Mouse (Mus musculus) kidney, embryonic 16.5 days (tissue): ENCODE measurements around the gene Sned1. TPM values are rescaled to one million over a fixed set of nuclear protein-coding genes. Genes with fewer than 3 reads are reported as not detected.
A peak's percentile ranks its signal among the peaks of the same experiment; 100 is the strongest.

Experiments
- ATAC-seq: fragments of 200-750 bp; cut with Nextera tagmentation; 2 replicates; pipeline ENCODE4 v1.8.0; 2017; ENCODE audit warnings: moderate TSS enrichment; ENCODE audit not compliant: low FRiP score, low TSS enrichment
- H3K27ac ChIP-seq: fragments of 300-500 bp; sonication (generic); 2 replicates; pipeline ENCODE4 v1.5.1; 2014; ENCODE audit warnings: low read length
- H3K27me3 ChIP-seq: fragments of 300-500 bp; sonication (generic); 2 replicates; pipeline ENCODE4 v1.6.1; 2014; ENCODE audit warnings: low read length, control low read depth, mixed read lengths; ENCODE audit not compliant: insufficient read depth
- H3K36me3 ChIP-seq: fragments of 300-500 bp; sonication (generic); 2 replicates; pipeline ENCODE4 v1.6.1; 2014; ENCODE audit warnings: low read length, control low read depth, mixed read lengths; ENCODE audit not compliant: insufficient read depth
- H3K4me1 ChIP-seq: fragments of 300-500 bp; sonication (generic); 2 replicates; pipeline ENCODE4 v1.6.1; 2014; ENCODE audit warnings: low read length, control low read depth, mixed read lengths; ENCODE audit not compliant: insufficient read depth
- H3K4me2 ChIP-seq: fragments of 300-500 bp; sonication (generic); replicated peaks from 2 replicates; pipeline ENCODE4 v1.6.1; 2014; ENCODE audit warnings: low read depth, low read length
- H3K4me3 ChIP-seq: fragments of 300-500 bp; sonication (generic); 2 replicates; pipeline ENCODE4 v1.5.1; 2014; ENCODE audit warnings: mild to moderate bottlenecking, low read length
- H3K9ac ChIP-seq: fragments of 300-500 bp; sonication (generic); replicated peaks from 2 replicates; pipeline ENCODE4 v1.6.1; 2014; ENCODE audit warnings: low read length
- H3K9me3 ChIP-seq: fragments of 300-500 bp; sonication (generic); 2 replicates; pipeline ENCODE4 v1.6.1; 2016; ENCODE audit warnings: low read length, control low read depth
- WGBS: fragments of 180-500 bp; shearing (Covaris S2); extraction: QIAGEN DNeasy Blood & Tissue Kit; methylation state at CpG from one replicate; pipeline ENCODE4 v1.1.7; 2014; 5-methylcytosine and 5-hydroxymethylcytosine counted together
- polyA plus RNA-seq: library from polyadenylated mRNA; unstranded; fragments of >200 nt; fragmentation: Nextera tagmentation; extraction: Ambion mirVana; gene quantifications from 2 replicates; pipeline ENCODE4 v1.2.1, GENCODE M21; 2015

Sned1 gene
- polyA plus RNA-seq, 1 experiment from 2014 or later, result 11.1 TPM

- H3K4me2 ChIP-seq, result no peak overlapping the region
- H3K9me3 ChIP-seq, result no peaks in the 10 kb centered on the region
- H3K4me3 ChIP-seq, result no peak overlapping the region
- H3K27me3 ChIP-seq, result no peaks in the 10 kb centered on the region
- ATAC-seq, result no peak; the same call in 1 of the 2 replicates
- H3K36me3 ChIP-seq, result no peaks in the 10 kb centered on the region
- H3K4me1 ChIP-seq, result peaks cover 24% of the 10 kb centered on the region
- WGBS, result 71% methylated on average over 7 of the region's 7 CpGs
- no peak overlapping the region for H3K27ac ChIP-seq
- H3K9ac ChIP-seq, result no peak overlapping the region
Measured at GRCm38 (mm10) chr1:93227303-93227975, 8.2 kb upstream of the Sned1 start.

DNA sequence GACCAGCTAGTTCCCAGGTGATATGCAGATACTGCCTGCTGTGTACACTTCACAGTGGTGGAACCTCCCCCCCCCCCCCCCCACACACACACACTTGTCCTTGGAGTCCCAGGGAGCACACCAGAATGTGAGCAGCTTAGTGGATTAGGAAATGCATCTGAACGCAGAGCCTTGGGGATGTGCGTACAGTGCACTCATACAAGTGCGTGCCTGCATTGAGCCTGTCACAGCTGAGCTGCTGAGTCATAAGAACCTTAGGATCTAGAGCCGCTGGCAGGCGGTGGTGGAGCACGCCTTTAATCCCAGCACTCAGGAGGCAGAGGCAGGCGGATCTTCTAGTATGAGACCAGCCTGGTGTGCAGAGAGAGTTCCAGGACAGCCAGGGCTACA, 7.7 kb upstream of the Sned1 start:
- H3K9me3 ChIP-seq, result no peaks in the 10 kb centered on the region
- no peak overlapping the region for H3K9ac ChIP-seq
- H3K4me3 ChIP-seq, result no peak overlapping the region
- ATAC-seq, result no peak
- 94% methylated on average over 7 of the region's 7 CpGs for WGBS
- no peak overlapping the region for H3K27ac ChIP-seq
- H3K4me1 ChIP-seq, result peaks cover 24% of the 10 kb centered on the region
- no peaks in the 10 kb centered on the region for H3K27me3 ChIP-seq
- H3K36me3 ChIP-seq, result no peaks in the 10 kb centered on the region
- no peak overlapping the region for H3K4me2 ChIP-seq

GRCm38 (mm10) chr1:93229221-93229620, 6.4 kb upstream of the Sned1 start:
- Histone ChIP-seq H3K36me3 (no peaks in the 10 kb centered on the region), H3K27me3 (no peaks in the 10 kb centered on the region), H3K4me3 (no peak overlapping the region), H3K27ac (no peak overlapping the region), H3K9me3 (no peaks in the 10 kb centered on the region), H3K4me1 (peaks cover 24% of the 10 kb centered on the region), H3K9ac (no peak overlapping the region), H3K4me2 (no peak overlapping the region)
- 90% methylated on average over 6 of the region's 6 CpGs for WGBS
- no peak for ATAC-seq

GRCm38 (mm10) chr1:93229626-93230025, 6.0 kb upstream of the Sned1 start:
- H3K4me3 ChIP-seq, result no peak overlapping the region
- no peaks in the 10 kb centered on the region for H3K27me3 ChIP-seq
- no peak overlapping the region for H3K27ac ChIP-seq
- ATAC-seq, result no peak
- no peaks in the 10 kb centered on the region for H3K36me3 ChIP-seq
- H3K9me3 ChIP-seq, result no peaks in the 10 kb centered on the region
- no peak overlapping the region for H3K4me2 ChIP-seq
- no peak overlapping the region for H3K9ac ChIP-seq
- H3K4me1 ChIP-seq, result peaks cover 23% of the 10 kb centered on the region
- 71% methylated on average over 4 of the region's 4 CpGs for WGBS

DNA sequence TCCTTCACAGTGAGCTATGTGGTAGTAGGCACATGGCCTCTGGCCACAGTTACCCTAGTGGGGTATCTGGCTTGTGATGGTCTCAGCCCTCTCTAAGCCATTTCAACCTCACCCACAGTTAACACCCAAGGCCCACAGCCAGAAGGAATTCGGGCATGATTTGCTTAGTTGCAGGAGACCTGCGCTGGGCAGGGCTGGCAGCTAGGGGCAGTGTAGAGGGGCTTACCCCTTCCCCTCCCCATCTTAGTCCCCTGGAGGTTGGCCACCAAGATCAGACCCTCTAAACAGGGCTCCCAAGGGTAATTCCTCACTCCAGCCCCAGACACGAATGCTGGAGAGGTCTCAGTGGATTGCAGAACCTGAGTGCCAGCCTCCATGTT, 894 bp downstream of the Sned1 start:
- peak; percentile 8; the same call in 1 of the 2 replicates for ATAC-seq
- H3K27ac ChIP-seq, result no peak overlapping the region
- H3K36me3 ChIP-seq, result no peaks in the 10 kb centered on the region
- peak overlapping the region; percentile 99 for H3K4me2 ChIP-seq
- 5% methylated on average over 3 of the region's 3 CpGs for WGBS
- H3K4me1 ChIP-seq, result peaks cover 17% of the 10 kb centered on the region; the same call in 1 of the 2 replicates
- peak overlapping the region; percentile 72 for H3K9ac ChIP-seq
- H3K9me3 ChIP-seq, result no peaks in the 10 kb centered on the region
- H3K4me3 ChIP-seq, result peak overlapping the region; percentile 60
- peaks cover 4% of the 10 kb centered on the region; the same call in 1 of the 2 replicates for H3K27me3 ChIP-seq

- H3K4me1 ChIP-seq, result peaks cover 17% of the 10 kb centered on the region; the same call in 1 of the 2 replicates
- H3K9me3 ChIP-seq, result no peaks in the 10 kb centered on the region
- peaks cover 4% of the 10 kb centered on the region; the same call in 1 of the 2 replicates for H3K27me3 ChIP-seq
- ATAC-seq, result no peak
- no peak overlapping the region; the same call in 1 of the 2 replicates for H3K4me2 ChIP-seq
- H3K4me3 ChIP-seq, result no peak overlapping the region
- no peaks in the 10 kb centered on the region for H3K36me3 ChIP-seq
- 91% methylated on average over 10 of the region's 10 CpGs for WGBS
- H3K9ac ChIP-seq, result no peak overlapping the region
- no peak overlapping the region for H3K27ac ChIP-seq
Measured at GRCm38 (mm10) chr1:93237676-93238075, 2.0 kb downstream of the Sned1 start.

- H3K27ac ChIP-seq, result no peak overlapping the region
- WGBS, result 61% methylated on average over 4 of the region's 4 CpGs
- no peaks in the 10 kb centered on the region for H3K36me3 ChIP-seq
- no peak for ATAC-seq
- H3K4me2 ChIP-seq, result no peak overlapping the region
- peaks cover 4% of the 10 kb centered on the region; the same call in 1 of the 2 replicates for H3K27me3 ChIP-seq
- no peak overlapping the region for H3K4me3 ChIP-seq
- H3K9me3 ChIP-seq, result no peaks in the 10 kb centered on the region
- peaks cover 17% of the 10 kb centered on the region; the same call in 1 of the 2 replicates for H3K4me1 ChIP-seq
- no peak overlapping the region for H3K9ac ChIP-seq
Measured at GRCm38 (mm10) chr1:93238201-93238600, 2.6 kb downstream of the Sned1 start.

- Histone ChIP-seq H3K27ac (no peak overlapping the region), H3K9ac (no peak overlapping the region), H3K36me3 (no peaks in the 10 kb centered on the region), H3K4me1 (no peaks in the 10 kb centered on the region), H3K4me2 (no peak overlapping the region), H3K27me3 (no peaks in the 10 kb centered on the region), H3K9me3 (no peaks in the 10 kb centered on the region), H3K4me3 (no peak overlapping the region)
- WGBS, result 44% methylated on average over 2 of the region's 2 CpGs
- ATAC-seq, result 0 out of 2 replicates have a peak, but pooled peaks have one; percentile 39
Measured at GRCm38 (mm10) chr1:93245936-93246335, 10.3 kb downstream of the Sned1 start.

DNA sequence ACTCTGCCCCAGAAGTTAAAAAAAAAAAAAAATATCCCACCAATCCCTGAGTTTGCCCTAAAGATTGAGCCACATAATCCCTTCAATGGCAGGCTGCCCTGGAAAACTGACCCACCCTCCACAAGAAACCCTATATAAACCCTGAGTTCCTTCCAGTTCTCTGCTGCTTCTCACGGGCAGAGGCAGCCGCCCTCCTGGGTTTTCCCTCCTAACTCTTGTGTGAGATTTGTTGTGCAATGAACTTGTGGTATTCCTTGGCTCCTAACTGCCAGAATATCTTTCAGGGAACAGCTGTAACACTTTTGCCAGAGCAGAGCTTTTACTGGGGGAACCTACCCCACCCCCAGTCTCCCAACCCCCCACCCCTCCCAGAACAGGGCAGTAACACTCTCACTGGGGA, 16.9 kb downstream of the Sned1 start:
- H3K27me3 ChIP-seq, result no peaks in the 10 kb centered on the region
- no peaks in the 10 kb centered on the region for H3K9me3 ChIP-seq
- no peaks in the 10 kb centered on the region for H3K4me1 ChIP-seq
- H3K4me3 ChIP-seq, result no peak overlapping the region
- no peak overlapping the region for H3K4me2 ChIP-seq
- ATAC-seq, result no peak
- no peaks in the 10 kb centered on the region for H3K36me3 ChIP-seq
- no peak overlapping the region for H3K9ac ChIP-seq
- no peak overlapping the region for H3K27ac ChIP-seq
- 32% methylated on average over 2 of the region's 2 CpGs for WGBS

DNA sequence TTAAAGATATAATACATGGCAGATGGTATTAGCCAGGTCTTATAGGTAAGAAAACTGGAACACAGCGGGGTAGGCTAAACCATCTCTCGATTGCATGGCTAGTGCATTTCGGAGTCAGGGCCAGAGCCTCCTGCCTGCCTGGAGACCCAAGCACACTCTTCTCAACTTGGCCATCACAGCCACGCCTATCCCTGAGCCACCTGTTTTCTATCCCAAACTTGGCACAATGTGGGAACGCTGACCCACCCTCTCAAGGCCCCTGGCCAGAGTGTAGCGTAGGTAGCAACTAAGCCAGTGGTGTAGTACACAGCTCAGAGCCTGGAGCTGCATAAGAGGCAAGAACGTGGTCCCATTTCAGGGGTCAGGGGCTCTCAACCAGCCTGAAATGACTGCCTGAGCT, 20.1 kb downstream of the Sned1 start:
- WGBS, result 90% methylated on average over 7 of the region's 7 CpGs

More for the DNA sequence above, 20.1 kb downstream of the Sned1 start:
- no peak overlapping the region for H3K27ac ChIP-seq
- H3K9me3 ChIP-seq, result no peaks in the 10 kb centered on the region
- no peaks in the 10 kb centered on the region for H3K4me1 ChIP-seq
- H3K27me3 ChIP-seq, result no peaks in the 10 kb centered on the region
- H3K9ac ChIP-seq, result no peak overlapping the region
- H3K4me3 ChIP-seq, result no peak overlapping the region
- ATAC-seq, result no peak
- no peaks in the 10 kb centered on the region for H3K36me3 ChIP-seq
- H3K4me2 ChIP-seq, result no peak overlapping the region
